Mouse (Mus musculus) lung, adult 2 months (tissue): ENCODE measurements around the gene Clec4f. TPM values are rescaled to one million over a fixed set of nuclear protein-coding genes. Genes with fewer than 3 reads are reported as not detected.

Experiments
- DNase-seq: peaks from one replicate; pipeline ENCODE4 v3.0.0; 2022
- H3K4me1 ChIP-seq: fragments of 200-500 bp; 2 replicates; pipeline ENCODE4 v1.6.1; 2011; ENCODE audit warnings: low read length; ENCODE audit not compliant: control insufficient read depth, insufficient read depth
- H3K4me3 ChIP-seq: fragments of 200-500 bp; replicated peaks from 2 replicates; pipeline ENCODE3; 2011; ENCODE audit warnings: low read depth, mild to moderate bottlenecking, control low read depth, low read length; ENCODE audit errors: extremely low read depth
- CTCF ChIP-seq: fragments of 200-500 bp; IDR thresholded peaks from 2 replicates; pipeline ENCODE4 v1.5.1; 2011; ENCODE audit warnings: mild to moderate bottlenecking, low read length, control low read depth; ENCODE audit not compliant: insufficient read depth
- POLR2A ChIP-seq: fragments of 200-500 bp; IDR thresholded peaks from 2 replicates; pipeline ENCODE4 v1.6.1; 2011; ENCODE audit warnings: low read depth, mild to moderate bottlenecking, control low read depth, low read length, borderline replicate concordance; ENCODE audit errors: extremely low read depth
- WGBS: fragments of 180-500 bp; shearing (Covaris S2); methylation state at CpG from one replicate; pipeline ENCODE4 v1.1.7; 2018; 5-methylcytosine and 5-hydroxymethylcytosine counted together
- polyA plus RNA-seq: library from polyadenylated mRNA; depleted of rRNA; stranded (reverse); fragments of >200 nt; gene quantifications from 2 replicates; pipeline ENCODE4 v1.2.3, GENCODE M21; 2012

The Clec4f gene
- polyA plus RNA-seq, 1 experiment = not detected

DNA sequence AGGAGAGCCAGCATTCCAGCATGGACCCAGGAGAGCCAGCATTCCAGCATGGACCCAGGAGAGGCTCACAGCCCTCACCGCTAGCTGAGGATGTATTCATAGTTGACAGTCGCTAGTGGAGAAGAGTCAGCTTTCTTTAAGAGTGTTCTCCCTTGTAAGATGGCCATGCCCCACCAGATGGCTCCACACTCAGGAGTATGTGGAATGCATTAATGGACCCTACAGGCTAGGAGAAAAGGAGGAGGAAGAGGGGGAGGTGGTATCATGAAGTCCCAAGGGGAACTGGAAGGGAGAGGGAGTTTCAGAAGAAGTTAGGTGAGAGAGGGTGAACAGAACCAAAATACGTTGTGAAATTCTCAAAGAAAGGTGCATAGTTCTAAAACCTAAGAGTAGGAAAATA lies 39.7 kb upstream of the Clec4f start:
- DNase-seq = no peak
- Histone ChIP-seq H3K4me1 (no peaks in the 10 kb centered on the region), H3K4me3 (no peak overlapping the region)
- TF ChIP-seq CTCF = no peak
- TF ChIP-seq POLR2A = no peak
- 11% methylated on average over 3 of the region's 3 CpGs for WGBS

GRCm38 (mm10) chr6:83693835-83694234 lies 37.8 kb upstream of the Clec4f start:
- H3K4me1 ChIP-seq = no peaks in the 10 kb centered on the region
- DNase-seq = no peak
- WGBS = under 1% methylated on average over 9 of the region's 9 CpGs
- no peak overlapping the region for H3K4me3 ChIP-seq
- TF ChIP-seq CTCF (peak; percentile 63), POLR2A (no peak)

GRCm38 (mm10) chr6:83692962-83693361 lies 37.0 kb upstream of the Clec4f start:
- no peak for TF ChIP-seq CTCF
- TF ChIP-seq POLR2A = no peak
- no peaks in the 10 kb centered on the region for H3K4me1 ChIP-seq
- DNase-seq = no peak
- H3K4me3 ChIP-seq = no peak overlapping the region
- 2% methylated on average over 12 of the region's 12 CpGs for WGBS

GRCm38 (mm10) chr6:83690936-83691335 lies 34.9 kb upstream of the Clec4f start:
- no peak for DNase-seq
- TF ChIP-seq POLR2A (no peak), CTCF (no peak)
- Histone ChIP-seq H3K4me3 (no peak overlapping the region), H3K4me1 (no peaks in the 10 kb centered on the region)
- 59% methylated on average over 2 of the region's 2 CpGs for WGBS

DNA sequence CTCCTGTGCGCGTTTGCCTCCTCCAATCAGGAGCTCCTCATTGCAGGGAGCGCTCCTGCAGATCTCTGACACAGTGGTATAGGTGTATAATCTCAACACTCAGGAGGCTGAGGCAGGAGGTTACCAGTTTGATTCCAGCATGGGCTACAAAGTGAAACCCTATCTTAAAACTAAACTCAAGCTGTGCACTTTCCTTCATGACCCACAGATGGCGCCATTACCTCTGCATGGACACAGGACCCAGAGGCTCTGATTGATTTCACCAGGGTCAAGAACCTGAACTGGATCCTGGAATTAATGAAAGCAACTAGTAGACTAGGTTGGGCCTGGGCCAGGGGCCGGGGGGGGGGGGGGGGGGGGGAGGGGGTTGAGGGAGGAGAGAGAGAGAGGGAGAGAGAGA lies 34.3 kb upstream of the Clec4f start:
- 18% methylated on average over 4 of the region's 5 CpGs for WGBS
- Histone ChIP-seq H3K4me1 (no peaks in the 10 kb centered on the region), H3K4me3 (no peak overlapping the region)
- no peak for DNase-seq
- TF ChIP-seq POLR2A = no peak
- peak; percentile 66 for TF ChIP-seq CTCF

DNA sequence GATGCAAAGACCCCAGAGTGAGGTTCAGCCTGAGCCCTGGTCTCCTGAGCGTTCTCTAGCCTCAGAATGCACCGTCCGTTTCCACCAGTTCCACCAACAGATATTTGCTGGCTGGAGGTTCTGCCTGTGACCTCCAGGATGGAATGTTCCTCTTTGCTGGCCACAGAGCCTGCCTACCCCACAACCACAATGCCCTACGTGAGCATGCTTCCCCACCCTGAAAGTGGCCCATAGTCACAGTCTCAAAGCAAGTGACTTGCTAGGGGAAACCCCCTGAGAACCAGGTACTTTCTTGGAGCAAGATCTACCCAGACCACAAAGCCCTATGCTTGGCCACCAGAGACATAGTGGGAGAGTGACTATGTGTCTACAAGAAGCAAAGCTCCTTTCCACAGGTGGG lies 33.4 kb upstream of the Clec4f start:
- WGBS = 62% methylated on average over 4 of the region's 4 CpGs
- no peak for DNase-seq

DNA sequence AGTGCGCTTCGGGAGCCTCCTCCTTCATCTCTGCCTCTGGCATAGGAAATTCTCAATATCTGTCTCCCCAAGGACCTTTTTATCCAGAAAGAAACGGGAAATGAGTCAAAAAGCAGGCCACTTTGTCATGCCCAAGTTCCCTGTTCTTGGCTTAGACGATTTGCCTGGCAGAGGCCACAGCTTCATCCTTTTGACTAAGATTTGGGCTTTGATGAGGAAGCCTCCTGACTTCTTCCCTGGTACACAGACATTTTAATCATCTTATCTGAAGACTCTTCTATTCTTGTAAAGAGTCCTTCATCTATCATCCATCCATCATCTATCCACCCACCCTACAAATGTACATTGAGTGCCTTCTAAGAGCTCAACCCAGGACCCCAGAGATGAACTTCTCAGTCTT lies 21.8 kb upstream of the Clec4f start, which contains the start of gene Cd207:
Cd207 (minus strand) TSS at position 101 of the 400 bp plus-strand sequence.
- 58% methylated on average over 4 of the region's 4 CpGs for WGBS
- DNase-seq = no peak
- TF ChIP-seq POLR2A (no peak), CTCF (no peak)
- H3K4me3 ChIP-seq = no peak within 1 kb of the TSS
- no peaks in the 10 kb centered on the region for H3K4me1 ChIP-seq

More for the DNA sequence above, 33.4 kb upstream of the Clec4f start:
- TF ChIP-seq CTCF (no peak), POLR2A (no peak)
- no peak overlapping the region for H3K4me3 ChIP-seq
- H3K4me1 ChIP-seq = no peaks in the 10 kb centered on the region

GRCm38 (mm10) chr6:83673395-83673794 lies 17.4 kb upstream of the Clec4f start:
- no peaks in the 10 kb centered on the region for H3K4me1 ChIP-seq
- peak; percentile 61 for DNase-seq
- no peak overlapping the region for H3K4me3 ChIP-seq
- TF ChIP-seq POLR2A (no peak), CTCF (peak; percentile 61)
- WGBS = 5% methylated on average over 4 of the region's 4 CpGs

DNA sequence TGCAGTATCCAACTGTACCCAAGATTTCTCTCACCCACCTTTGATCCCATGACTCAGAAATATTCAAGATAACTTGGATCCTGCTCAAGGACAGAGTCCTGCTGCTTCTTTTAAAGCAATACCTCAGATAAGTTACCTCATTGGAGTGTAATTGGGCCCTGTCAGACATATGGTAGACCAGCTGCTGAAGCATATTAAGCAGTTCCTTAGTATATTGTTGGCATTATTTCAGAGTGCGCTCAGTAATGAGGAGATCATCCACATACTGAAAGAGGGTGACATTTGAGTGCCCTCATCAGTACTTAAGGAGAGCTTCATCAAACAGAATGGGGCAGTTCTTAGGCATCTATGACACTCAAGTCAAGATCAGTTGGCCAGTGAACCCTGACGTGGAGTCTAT lies 9.0 kb upstream of the Clec4f start:
- no peak overlapping the region for H3K4me3 ChIP-seq
- whole genome bisulfite sequencing = 76% methylated on average over 2 of the region's 2 CpGs
- DNase-seq = no peak
- TF ChIP-seq POLR2A (no peak), CTCF (no peak)
- no peaks in the 10 kb centered on the region for H3K4me1 ChIP-seq

DNA sequence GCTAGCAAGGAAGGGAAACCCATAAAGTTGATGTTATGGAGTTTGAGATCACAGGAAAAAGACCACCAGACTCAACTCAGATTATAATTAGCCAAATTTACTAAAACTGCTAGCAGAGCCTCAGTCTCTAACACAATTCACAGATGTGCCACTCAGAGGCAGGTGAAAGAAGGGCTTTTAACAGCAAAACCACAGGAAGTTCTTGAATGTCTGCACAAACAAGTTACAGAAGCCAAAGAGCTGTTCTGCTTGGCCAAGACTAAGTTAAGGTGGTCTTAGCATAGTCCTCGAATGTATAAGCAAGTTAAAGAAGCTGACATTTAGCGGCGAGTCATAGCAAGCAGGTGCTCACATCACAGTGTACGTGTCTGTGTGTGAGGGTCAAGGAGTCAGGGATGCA lies 4.8 kb upstream of the Clec4f start:
- TF ChIP-seq CTCF = no peak
- no peak for TF ChIP-seq POLR2A
- no peak for DNase-seq
- no peaks in the 10 kb centered on the region for H3K4me1 ChIP-seq
- WGBS = 66% methylated on average over 4 of the region's 4 CpGs
- no peak overlapping the region for H3K4me3 ChIP-seq
